Mouse (Mus musculus): ENCODE data around the gene Nmt1. TPM values are rescaled to one million over a fixed set of nuclear protein-coding genes. Genes with fewer than 3 reads are reported as not detected.

Gene Nmt1
- polyA plus RNA-seq, 1 experiment from 2014 or later, result 67.8 TPM

GRCm38 (mm10) chr11:103111301-103111700 lies 83.3 kb downstream of the Nmt1 start:
- peak overlapping the region; percentile 70 for H3K4me2 ChIP-seq
- H3K9me3 ChIP-seq (ENCODE audit: control insufficient read depth, low read length), result no peaks in the 10 kb centered on the region
- 34% methylated on average over 10 of the region's 10 CpGs for WGBS
- no peak for ATAC-seq (replicated peaks; ENCODE audit: low FRiP score)
- H3K9ac ChIP-seq (ENCODE audit: low read depth, low read length), result peak overlapping the region; percentile 52; the same call in 1 of the 2 replicates
- H3K27ac ChIP-seq (ENCODE audit: low read depth, low read length), result no peak overlapping the region
- peak overlapping the region; percentile 35; the same call in 1 of the 2 replicates for H3K4me3 ChIP-seq (ENCODE audit: low read depth, low read length)
- peak; percentile 29 for DNase-seq (ENCODE audit: low spot score)
- peaks cover 20% of the 10 kb centered on the region for H3K4me1 ChIP-seq (replicated peaks; ENCODE audit: control insufficient read depth, insufficient read depth, low read length)
- peaks cover 2% of the 10 kb centered on the region; the same call in 1 of the 2 replicates for H3K27me3 ChIP-seq (replicated peaks; ENCODE audit: control insufficient read depth, insufficient read depth, low read length)
- H3K36me3 ChIP-seq (ENCODE audit: control insufficient read depth, insufficient read depth, low read length), result no peaks in the 10 kb centered on the region

GRCm38 (mm10) chr11:103111881-103112551 lies 84.0 kb downstream of the Nmt1 start:
- H3K4me2 ChIP-seq, result peak overlapping the region; percentile 70
- H3K36me3 ChIP-seq (ENCODE audit: control insufficient read depth, insufficient read depth, low read length), result no peaks in the 10 kb centered on the region
- peak; percentile 51 for DNase-seq (ENCODE audit: low spot score)
- H3K9ac ChIP-seq (ENCODE audit: low read depth, low read length), result peak overlapping the region; percentile 52
- WGBS, result 6% methylated on average over 28 of the region's 28 CpGs
- peaks cover 16% of the 10 kb centered on the region for H3K4me1 ChIP-seq (replicated peaks; ENCODE audit: control insufficient read depth, insufficient read depth, low read length)
- no peaks in the 10 kb centered on the region for H3K9me3 ChIP-seq (ENCODE audit: control insufficient read depth, low read length)
- H3K4me3 ChIP-seq (ENCODE audit: low read depth, low read length), result peak overlapping the region; percentile 35
- peaks cover 2% of the 10 kb centered on the region; the same call in 1 of the 2 replicates for H3K27me3 ChIP-seq (replicated peaks; ENCODE audit: control insufficient read depth, insufficient read depth, low read length)
- H3K27ac ChIP-seq (ENCODE audit: low read depth, low read length), result no peak overlapping the region
- no peak for ATAC-seq (replicated peaks; ENCODE audit: low FRiP score)

- peak overlapping the region; percentile 23; the same call in 1 of the 2 replicates for H3K9ac ChIP-seq (ENCODE audit: low read depth, low read length)
- no peak overlapping the region for H3K27ac ChIP-seq (ENCODE audit: low read depth, low read length)
These were observed 84.5 kb downstream of the Nmt1 start for GRCm38 (mm10) chr11:103112552-103112912.

GRCm38 (mm10) chr11:103113005-103113404 lies 85.0 kb downstream of the Nmt1 start:
- H3K36me3 ChIP-seq (ENCODE audit: control insufficient read depth, insufficient read depth, low read length), result no peaks in the 10 kb centered on the region
- no peak overlapping the region for H3K9ac ChIP-seq (ENCODE audit: low read depth, low read length)
- peaks cover 22% of the 10 kb centered on the region for H3K4me1 ChIP-seq (replicated peaks; ENCODE audit: control insufficient read depth, insufficient read depth, low read length)
- no peak for DNase-seq (ENCODE audit: low spot score)
- no peak overlapping the region for H3K4me2 ChIP-seq
- no peak for ATAC-seq (replicated peaks; ENCODE audit: low FRiP score)
- H3K27me3 ChIP-seq (replicated peaks; ENCODE audit: control insufficient read depth, insufficient read depth, low read length), result peaks cover 2% of the 10 kb centered on the region; the same call in 1 of the 2 replicates
- 58% methylated on average over 12 of the region's 12 CpGs for WGBS
- no peaks in the 10 kb centered on the region for H3K9me3 ChIP-seq (ENCODE audit: control insufficient read depth, low read length)
- H3K27ac ChIP-seq (ENCODE audit: low read depth, low read length), result no peak overlapping the region
- no peak overlapping the region for H3K4me3 ChIP-seq (ENCODE audit: low read depth, low read length)

More at GRCm38 (mm10) chr11:103112552-103112912, 84.5 kb downstream of the Nmt1 start:
- Histone ChIP-seq H3K9me3 (ENCODE audit: control insufficient read depth, low read length) (no peaks in the 10 kb centered on the region), H3K36me3 (ENCODE audit: control insufficient read depth, insufficient read depth, low read length) (no peaks in the 10 kb centered on the region), H3K4me3 (ENCODE audit: low read depth, low read length) (peak overlapping the region; percentile 35), H3K4me2 (peak overlapping the region; percentile 70), H3K4me1 (replicated peaks; ENCODE audit: control insufficient read depth, insufficient read depth, low read length) (peaks cover 19% of the 10 kb centered on the region), H3K27me3 (replicated peaks; ENCODE audit: control insufficient read depth, insufficient read depth, low read length) (peaks cover 2% of the 10 kb centered on the region; the same call in 1 of the 2 replicates)
- 38% methylated on average over 9 of the region's 9 CpGs for WGBS
- ATAC-seq (replicated peaks; ENCODE audit: low FRiP score) (no peak), DNase-seq (ENCODE audit: low spot score) (no peak)

- Histone ChIP-seq H3K36me3 (ENCODE audit: control insufficient read depth, insufficient read depth, low read length) (no peaks in the 10 kb centered on the region), H3K27ac (ENCODE audit: low read depth, low read length) (no peak overlapping the region), H3K9ac (ENCODE audit: low read depth, low read length) (no peak overlapping the region), H3K27me3 (replicated peaks; ENCODE audit: control insufficient read depth, insufficient read depth, low read length) (peaks cover 2% of the 10 kb centered on the region; the same call in 1 of the 2 replicates), H3K4me2 (no peak overlapping the region), H3K4me1 (replicated peaks; ENCODE audit: control insufficient read depth, insufficient read depth, low read length) (peaks cover 29% of the 10 kb centered on the region), H3K9me3 (ENCODE audit: control insufficient read depth, low read length) (no peaks in the 10 kb centered on the region), H3K4me3 (ENCODE audit: low read depth, low read length) (no peak overlapping the region)
- DNase-seq (ENCODE audit: low spot score), result no peak
- WGBS, result 81% methylated on average over 4 of the region's 4 CpGs
- ATAC-seq (replicated peaks; ENCODE audit: low FRiP score), result no peak
These were observed 85.8 kb downstream of the Nmt1 start for GRCm38 (mm10) chr11:103113771-103114170.

- H3K9me3 ChIP-seq (ENCODE audit: control insufficient read depth, low read length), result no peaks in the 10 kb centered on the region
- WGBS, result 78% methylated on average over 11 of the region's 11 CpGs
- ATAC-seq (replicated peaks; ENCODE audit: low FRiP score) (no peak), DNase-seq (ENCODE audit: low spot score) (no peak)
- peak overlapping the region; percentile 74; the same call in 1 of the 2 replicates for H3K27ac ChIP-seq (ENCODE audit: low read depth, low read length)
- no peaks in the 10 kb centered on the region for H3K36me3 ChIP-seq (ENCODE audit: control insufficient read depth, insufficient read depth, low read length)
- peaks cover 2% of the 10 kb centered on the region; the same call in 1 of the 2 replicates for H3K27me3 ChIP-seq (replicated peaks; ENCODE audit: control insufficient read depth, insufficient read depth, low read length)
- peak overlapping the region; percentile 75 for H3K4me3 ChIP-seq (ENCODE audit: low read depth, low read length)
- H3K4me2 ChIP-seq, result peak overlapping the region; percentile 61
- H3K9ac ChIP-seq (ENCODE audit: low read depth, low read length), result peak overlapping the region; percentile 68
- H3K4me1 ChIP-seq (replicated peaks; ENCODE audit: control insufficient read depth, insufficient read depth, low read length), result peaks cover 31% of the 10 kb centered on the region
These were observed 86.4 kb downstream of the Nmt1 start for GRCm38 (mm10) chr11:103114270-103114943.

- Histone ChIP-seq H3K4me1 (replicated peaks; ENCODE audit: control insufficient read depth, insufficient read depth, low read length) (peaks cover 31% of the 10 kb centered on the region), H3K9me3 (ENCODE audit: control insufficient read depth, low read length) (no peaks in the 10 kb centered on the region), H3K4me2 (peak overlapping the region; percentile 61), H3K4me3 (ENCODE audit: low read depth, low read length) (peak overlapping the region; percentile 75), H3K27ac (ENCODE audit: low read depth, low read length) (peak overlapping the region; percentile 74), H3K9ac (ENCODE audit: low read depth, low read length) (peak overlapping the region; percentile 68), H3K36me3 (ENCODE audit: control insufficient read depth, insufficient read depth, low read length) (no peaks in the 10 kb centered on the region), H3K27me3 (replicated peaks; ENCODE audit: control insufficient read depth, insufficient read depth, low read length) (peaks cover 2% of the 10 kb centered on the region; the same call in 1 of the 2 replicates)
- under 1% methylated on average over 34 of the region's 34 CpGs for WGBS
- DNase-seq (ENCODE audit: low spot score), result peak; percentile 86
- peak; percentile 80 for ATAC-seq (replicated peaks; ENCODE audit: low FRiP score)
These were observed 87.4 kb downstream of the Nmt1 start for GRCm38 (mm10) chr11:103115163-103116007.

All from liver, embryonic 11.5 days (tissue).